9 mouse cellular contexts compared by ENCODE assay signal in genomic region chr8:105949350-105949749, GRCm38 (mm10). TPM values are rescaled to one million over a fixed set of nuclear protein-coding genes. Genes with fewer than 3 reads are reported as not detected.
DNase-seq lines count a peak whose midpoint lies in the region; ATAC-seq lines count a peak whose summit lies in the region.
"Had no signal": no experiment of that assay in that cellular context is flagged by ENCODE, and none has a peak within 500 bp of the region (broad histone marks: within the 10 kb centered on the region; RNA-seq: fewer than 3 reads in every experiment).

No protein-coding gene starts in this region.

- ATAC-seq in erythroblast, adult 5-6 weeks (replicated peaks; ENCODE audit: low FRiP score, poor library complexity, severe bottlenecking): no peak

- intact Hi-C loops in heart, postnatal 25 days (cut with DNase I): no loop called here
- intact Hi-C loops in heart, postnatal 10 days (cut with DNase I): no loop called here

- peak; percentile 42 to 62 for DNase-seq in heart, adult 18-20 months
- DNase-seq in heart, postnatal 25 days (ENCODE audit: low spot score): no peak
- peak; percentile 67 for DNase-seq in right cerebral cortex, adult 18-20 months
- DNase-seq in right cerebral cortex, postnatal 36 days (ENCODE audit: low spot score in 2 of 2): no peak
- DNase-seq in heart, postnatal 10 days: peak; percentile 73 to 76
- DNase-seq in lung, postnatal 4 days: peak; percentile 62 to 73
- DNase-seq in thymus, postnatal 10 days (ENCODE audit: low spot score in 2 of 2): no peak

RNA-seq across cellular contexts. Expression of gene Lcat, which starts 6.2 kb away (rescaled TPM):
- under 1 TPM; 0.49 to 0.57 TPM for total RNA-seq in heart, adult 18-20 months (2021)
- total RNA-seq in heart, postnatal 25 days (2021): 1 to 10 TPM in 1 of 2 experiments, under 1 TPM in 1; 0.75 to 1.3 TPM
- under 1 TPM; 0.64 to 0.77 TPM for total RNA-seq in heart, postnatal 10 days (2021)
- total RNA-seq in erythroblast, adult 5-6 weeks (2015; ENCODE audit: low replicate concordance): 1.3 TPM in 1 of 2 replicates, not detected in the other
- total RNA-seq in erythroblast, adult 5-6 weeks (2017; ENCODE audit: low replicate concordance): not detected in 2 replicates

RNA-seq across cellular contexts. Expression of gene Psmb10, which starts 11.1 kb away (rescaled TPM):
- 10 to 100 TPM; 72.5 to 92.1 TPM for total RNA-seq in heart, adult 18-20 months (2021)
- 10 to 100 TPM; 64.8 to 68.3 TPM for total RNA-seq in heart, postnatal 25 days (2021)
- 10 to 100 TPM; 81.1 to 88.5 TPM for total RNA-seq in heart, postnatal 10 days (2021)
- 22.9 and 51.4 TPM in 2 replicates for total RNA-seq in erythroblast, adult 5-6 weeks (2015; ENCODE audit: low replicate concordance)
- total RNA-seq in erythroblast, adult 5-6 weeks (2017; ENCODE audit: low replicate concordance): 7.2 and 13.2 TPM in 2 replicates

RNA-seq across cellular contexts. Expression of gene Ctrl, which starts 15.7 kb away (rescaled TPM):
- total RNA-seq in heart, adult 18-20 months (2021): not detected
- under 1 TPM in 1 of 2 experiments, not detected in 1; 0.31 TPM for total RNA-seq in heart, postnatal 25 days (2021)
- total RNA-seq in heart, postnatal 10 days (2021): under 1 TPM; 0.35 to 0.48 TPM
- total RNA-seq in erythroblast, adult 5-6 weeks (2015; ENCODE audit: low replicate concordance): not detected in 2 replicates
- total RNA-seq in erythroblast, adult 5-6 weeks (2017; ENCODE audit: low replicate concordance): not detected in 2 replicates

RNA-seq across cellular contexts. Expression of gene Slc12a4, which starts 16.5 kb away (rescaled TPM):
- total RNA-seq in heart, adult 18-20 months (2021): 10 to 100 TPM; 27.2 to 38.1 TPM
- 10 to 100 TPM; 39.4 to 48.7 TPM for total RNA-seq in heart, postnatal 25 days (2021)
- total RNA-seq in heart, postnatal 10 days (2021): 10 to 100 TPM; 59.1 to 70.0 TPM
- total RNA-seq in erythroblast, adult 5-6 weeks (2015; ENCODE audit: low replicate concordance): 4.0 and 7.9 TPM in 2 replicates
- total RNA-seq in erythroblast, adult 5-6 weeks (2017; ENCODE audit: low replicate concordance): 0.68 and 1.4 TPM in 2 replicates

RNA-seq across cellular contexts. Expression of gene Dpep3, which starts 29.9 kb away (rescaled TPM):
- not detected for total RNA-seq in heart, adult 18-20 months (2021)
- not detected for total RNA-seq in heart, postnatal 25 days (2021)
- total RNA-seq in heart, postnatal 10 days (2021): not detected
- total RNA-seq in erythroblast, adult 5-6 weeks (2015; ENCODE audit: low replicate concordance): not detected in 2 replicates
- total RNA-seq in erythroblast, adult 5-6 weeks (2017; ENCODE audit: low replicate concordance): not detected in 2 replicates
- total RNA-seq: liver, adult 2 months had no signal

Comparison
In these comparisons a context has a peak if more than half of its experiments do, and no peak if none do; other contexts are left out.
1. DNase-seq: peak in heart, adult 18-20 months (2 of 2), right cerebral cortex, adult 18-20 months (single experiment), heart, postnatal 10 days (2 of 2) and lung, postnatal 4 days (2 of 2); none in heart, postnatal 25 days (single experiment), right cerebral cortex, postnatal 36 days (0 of 2) and thymus, postnatal 10 days (0 of 2).